Mouse (Mus musculus): ENCODE data around the gene Rasa2. TPM values are rescaled to one million over a fixed set of nuclear protein-coding genes. Genes with fewer than 3 reads are reported as not detected.
"Not testable (repeated sequence)": the region's sequence is repeated elsewhere in the genome, so short reads cannot be mapped to it uniquely, and the experiment has no call there.

Gene Rasa2
- total RNA-seq (2021), result 1 to 10 TPM; 5.5 to 6.0 TPM

GRCm38 (mm10) chr9:96631389-96632072, at the start of gene Rasa2:
Rasa2 (minus strand) TSS chr9:96631617.
- intact Hi-C loops (cut with DNase I), result loop anchor here (10.0 kb wide), 1 partner anchor 277 kb away; no protein-coding TSS in a partner anchor
- DNase-seq (ENCODE audit: low spot score), result peak; percentile 88

- DNase-seq (ENCODE audit: low spot score), result no peak
- intact Hi-C loops (cut with DNase I), result no loop called here
These were observed 47.2 kb upstream of the Rasa2 start for GRCm38 (mm10) chr9:96678611-96679010.

DNA sequence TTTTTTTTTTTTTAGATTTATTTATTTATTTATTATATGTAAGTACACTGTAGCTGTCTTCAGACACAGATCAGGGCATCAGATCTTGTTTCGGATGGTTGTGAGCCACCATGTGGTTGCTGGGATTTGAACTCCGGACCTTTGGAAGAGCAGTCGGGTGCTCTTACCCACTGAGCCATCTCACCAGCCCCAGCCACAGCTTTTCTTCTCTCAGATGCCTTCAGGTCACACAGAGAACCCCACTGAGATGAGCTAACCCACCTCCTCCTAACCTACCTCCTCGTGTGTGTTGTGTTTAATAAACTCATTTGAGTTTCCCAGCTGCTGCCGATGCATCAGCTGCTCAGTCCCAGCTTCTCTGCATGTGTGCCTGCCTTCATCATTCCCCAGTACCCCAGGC, 46.3 kb upstream of the Rasa2 start:
- not testable (repeated sequence) for DNase-seq (ENCODE audit: low spot score)
- intact Hi-C loops (cut with DNase I), result loop anchor here (2.0 kb wide), 1 partner anchor 81 kb away; no protein-coding TSS in a partner anchor

DNA sequence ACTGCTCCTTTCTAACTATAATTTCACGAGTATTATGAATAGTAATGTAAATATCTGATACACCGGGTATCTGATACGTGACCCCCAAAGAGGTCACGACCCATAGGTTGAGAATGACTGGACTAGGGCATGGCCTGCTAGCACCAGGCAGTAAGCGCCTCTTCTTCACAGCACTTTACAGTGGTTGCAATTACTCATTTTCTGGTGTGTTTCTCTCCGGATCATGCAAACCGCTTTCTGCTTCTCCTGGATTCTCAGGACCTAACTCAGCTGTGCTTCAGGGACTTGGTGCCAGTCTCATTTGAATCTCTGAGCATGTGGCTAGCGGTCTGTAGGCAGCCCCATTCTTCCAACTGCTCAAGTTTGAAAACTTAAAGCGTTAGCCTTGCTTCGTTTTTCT, 45.3 kb upstream of the Rasa2 start:
- DNase-seq (ENCODE audit: low spot score), result no peak
- intact Hi-C loops (cut with DNase I), result loop anchor here (2.0 kb wide), 1 partner anchor 82 kb away; no protein-coding TSS in a partner anchor

DNA sequence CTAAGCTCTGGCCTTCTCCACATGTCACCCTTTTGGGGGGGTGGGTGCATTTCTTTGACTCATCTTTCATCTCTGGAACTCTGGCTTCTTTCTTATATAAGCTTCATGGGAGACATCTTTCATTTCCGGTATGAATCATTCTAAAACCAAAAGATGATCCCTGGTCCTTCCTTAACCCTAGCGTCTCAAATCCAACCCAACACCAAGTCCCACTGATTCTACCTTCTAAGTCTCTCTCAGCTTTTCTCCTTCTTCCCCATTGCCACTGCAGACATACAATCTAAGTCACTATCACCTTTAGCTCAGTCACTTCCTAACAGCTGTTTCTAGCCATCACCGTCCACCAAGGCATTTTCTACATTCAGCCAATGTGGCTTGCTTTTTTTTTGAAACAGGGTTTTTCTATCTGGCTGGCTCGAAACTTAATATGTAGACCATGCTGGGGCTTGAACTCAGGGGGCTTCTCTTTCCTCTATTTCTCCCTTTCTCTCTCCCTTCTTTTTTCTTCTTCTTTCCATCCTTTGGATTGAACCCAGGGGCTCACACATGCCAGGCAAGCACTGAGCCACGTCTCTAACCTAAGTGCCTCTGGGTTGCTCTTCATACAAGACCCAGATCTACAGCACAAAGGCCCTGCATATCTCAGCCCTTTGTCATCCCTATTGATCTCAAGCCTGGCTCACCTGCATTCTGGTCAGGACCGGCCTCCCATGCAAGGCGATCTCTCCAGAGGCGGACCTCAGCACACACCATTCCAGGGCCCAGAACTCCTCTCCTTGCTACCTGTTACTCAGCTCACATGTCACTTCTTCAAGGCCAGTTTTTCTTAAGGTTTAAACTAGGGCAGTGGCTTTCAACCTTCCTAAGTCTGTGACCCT, 44.6 kb upstream of the Rasa2 start:
- no peak for DNase-seq (ENCODE audit: low spot score)
- intact Hi-C loops (cut with DNase I), result loop anchor here (2.0 kb wide), 1 partner anchor 83 kb away; no protein-coding TSS in a partner anchor

DNA sequence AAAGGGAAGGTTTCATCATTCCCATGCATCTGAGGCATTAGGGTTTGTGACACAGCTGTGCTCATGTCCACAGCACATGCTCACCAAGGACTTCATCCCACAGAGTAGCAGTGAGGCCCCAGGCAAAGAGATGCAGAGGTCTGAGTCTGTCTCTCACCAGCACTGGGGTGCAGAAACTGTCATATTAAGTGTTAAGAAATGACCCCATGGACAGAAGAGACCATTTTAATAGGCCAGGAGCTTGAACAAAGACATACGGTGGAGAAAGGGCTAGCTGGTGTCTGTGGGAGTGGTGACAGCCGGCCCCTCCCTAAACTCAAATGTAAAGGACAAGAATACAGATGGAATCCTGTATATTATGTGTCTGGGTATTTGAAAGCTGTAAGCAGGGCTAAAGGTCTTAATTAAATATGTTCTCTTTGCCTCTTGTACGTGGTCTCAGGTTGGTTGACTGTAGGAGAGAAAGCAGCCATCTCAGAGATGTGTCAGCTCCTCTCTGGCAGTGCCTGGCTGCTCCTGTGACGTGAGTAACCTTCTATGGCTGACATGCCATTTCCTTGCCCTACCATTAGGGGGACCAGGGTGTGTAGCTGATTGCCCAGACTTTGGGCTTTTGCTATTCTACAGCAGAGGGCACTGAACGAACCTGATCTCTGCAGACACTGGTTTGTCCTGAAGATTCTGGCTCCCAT, 43.8 kb upstream of the Rasa2 start:
- intact Hi-C loops (cut with DNase I), result no loop called here
- DNase-seq (ENCODE audit: low spot score), result no peak

GRCm38 (mm10) chr9:96674301-96674700, 42.9 kb upstream of the Rasa2 start:
- DNase-seq (ENCODE audit: low spot score), result no peak
- intact Hi-C loops (cut with DNase I), result loop anchor here (5.0 kb wide), 1 partner anchor 43 kb away; no protein-coding TSS in a partner anchor

GRCm38 (mm10) chr9:96672466-96672865, 41.0 kb upstream of the Rasa2 start:
- DNase-seq (ENCODE audit: low spot score), result no peak
- intact Hi-C loops (cut with DNase I), result loop anchor here (5.0 kb wide), 1 partner anchor 45 kb away; no protein-coding TSS in a partner anchor

DNA sequence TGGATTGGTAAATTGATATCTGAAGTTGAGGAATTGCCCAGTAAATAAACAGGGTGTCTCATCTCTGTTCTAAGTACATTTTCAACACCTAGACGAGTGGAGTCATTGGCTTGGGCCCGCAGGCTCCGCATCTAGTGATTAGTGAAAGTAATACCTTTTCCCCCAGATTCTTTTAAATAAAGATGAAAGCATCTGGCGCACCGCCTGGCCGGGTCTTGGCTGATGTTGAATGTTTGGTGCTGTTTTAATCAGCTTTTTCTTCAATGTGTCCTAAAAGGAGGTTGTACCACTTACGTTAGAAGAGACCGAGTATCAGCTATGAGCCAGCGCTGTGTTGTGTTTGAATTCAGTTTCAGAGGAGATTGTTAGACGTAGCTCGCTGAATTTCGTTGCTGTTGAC, 39.8 kb upstream of the Rasa2 start:
- DNase-seq (ENCODE audit: low spot score), result no peak
- intact Hi-C loops (cut with DNase I), result loop anchor here (5.0 kb wide), 1 partner anchor 46 kb away; no protein-coding TSS in a partner anchor

- DNase-seq (ENCODE audit: low spot score), result peak; percentile 90
- intact Hi-C loops (cut with DNase I), result loop anchor here (1.0 to 5.0 kb wide), 3 partner anchors 47 to 148 kb away; no protein-coding TSS in a partner anchor
These were observed 38.5 kb upstream of the Rasa2 start for GRCm38 (mm10) chr9:96669877-96670276.

GRCm38 (mm10) chr9:96668628-96669027, 37.2 kb upstream of the Rasa2 start:
- no peak for DNase-seq (ENCODE audit: low spot score)
- intact Hi-C loops (cut with DNase I), result loop anchor here (1.0 kb wide), 3 partner anchors 93 to 150 kb away; no protein-coding TSS in a partner anchor

DNA sequence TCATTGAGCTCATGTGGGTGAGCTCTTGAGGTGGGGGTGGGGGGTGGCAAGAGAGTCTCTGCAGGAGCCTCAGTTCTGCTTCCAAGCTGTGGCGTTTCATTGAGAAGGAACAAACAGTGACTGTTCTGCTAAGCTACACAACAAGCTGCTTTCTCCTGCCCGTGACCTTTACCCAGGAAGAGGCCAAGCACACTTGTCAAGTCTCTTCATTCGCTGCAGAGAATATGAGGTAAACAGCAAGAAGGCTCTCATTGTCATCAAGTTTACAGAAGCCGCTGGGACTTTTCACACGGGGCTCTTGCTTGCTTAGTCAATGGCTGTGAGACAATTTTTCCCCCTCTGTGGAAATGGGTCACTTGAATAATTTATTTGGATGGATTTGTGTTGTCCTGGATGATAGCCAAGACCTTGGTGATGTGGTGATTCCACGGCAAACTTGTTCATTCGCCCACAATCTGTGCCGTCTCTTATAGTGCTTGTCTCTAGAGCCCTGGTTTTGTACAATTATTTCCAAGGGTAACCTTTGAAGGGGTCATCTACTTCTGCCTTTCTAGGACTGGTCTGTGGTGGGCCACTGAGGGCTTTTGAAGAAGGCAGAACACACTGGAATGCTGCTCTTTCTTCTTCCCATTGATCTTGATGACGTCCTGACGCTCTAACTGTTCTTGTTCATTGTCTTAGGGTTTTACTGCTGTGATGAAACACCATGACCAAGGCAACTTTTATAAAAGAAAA, 29.3 kb upstream of the Rasa2 start:
- no peak for DNase-seq (ENCODE audit: low spot score)
- intact Hi-C loops (cut with DNase I), result no loop called here

GRCm38 (mm10) chr9:96659801-96660200, 28.4 kb upstream of the Rasa2 start:
- no peak for DNase-seq (ENCODE audit: low spot score)
- intact Hi-C loops (cut with DNase I), result no loop called here

GRCm38 (mm10) chr9:96653538-96653937, 22.1 kb upstream of the Rasa2 start:
- intact Hi-C loops (cut with DNase I), result loop anchor here (2.0 kb wide), 1 partner anchor 81 kb away; no protein-coding TSS in a partner anchor

DNA sequence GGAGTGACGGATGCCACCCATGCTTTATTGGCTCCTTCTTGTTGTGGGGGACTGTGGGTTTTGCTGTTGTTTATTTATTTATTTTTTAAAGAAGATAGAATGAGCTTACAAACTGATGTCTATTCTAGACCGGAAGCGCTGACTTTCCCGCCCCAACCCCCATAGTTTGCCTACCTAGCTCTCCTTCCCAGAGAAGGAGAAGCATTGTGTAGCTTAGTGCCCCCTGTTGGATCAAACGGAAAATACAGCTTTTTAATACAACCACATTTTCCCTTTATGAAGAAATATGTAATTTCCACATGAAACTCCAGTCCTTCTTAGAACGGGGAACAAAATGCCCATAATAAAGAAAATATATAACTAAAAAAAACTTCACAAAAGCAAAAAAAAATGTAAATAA, 21.3 kb upstream of the Rasa2 start:
- DNase-seq (ENCODE audit: low spot score), result no peak
- intact Hi-C loops (cut with DNase I), result loop anchor here (2.0 kb wide), 1 partner anchor 80 kb away; no protein-coding TSS in a partner anchor

More at GRCm38 (mm10) chr9:96653538-96653937, 22.1 kb upstream of the Rasa2 start:
- DNase-seq (ENCODE audit: low spot score), result no peak

DNA sequence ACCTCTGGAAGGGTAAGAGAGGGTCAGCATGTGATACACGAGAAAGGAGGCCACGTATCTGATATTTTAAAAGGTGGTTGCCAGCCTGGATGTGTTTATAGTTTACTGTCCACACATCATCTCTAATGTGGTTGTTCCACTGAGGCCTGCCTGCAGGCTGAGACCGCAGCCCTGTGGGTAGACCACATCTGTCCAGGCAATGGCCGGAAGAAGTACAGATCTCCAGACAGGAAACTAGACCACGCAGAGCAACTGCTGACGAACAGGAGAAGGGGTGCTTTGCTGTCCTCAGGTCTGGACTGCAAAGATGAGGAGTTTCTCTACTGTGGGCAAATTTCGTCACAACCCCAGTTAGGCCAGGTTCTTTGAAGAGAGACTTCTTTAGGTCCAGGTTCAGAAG, 19.4 kb upstream of the Rasa2 start:
- intact Hi-C loops (cut with DNase I), result no loop called here
- no peak for DNase-seq (ENCODE audit: low spot score)

GRCm38 (mm10) chr9:96649924-96650323, 18.5 kb upstream of the Rasa2 start:
- no peak for DNase-seq (ENCODE audit: low spot score)
- intact Hi-C loops (cut with DNase I), result no loop called here

DNA sequence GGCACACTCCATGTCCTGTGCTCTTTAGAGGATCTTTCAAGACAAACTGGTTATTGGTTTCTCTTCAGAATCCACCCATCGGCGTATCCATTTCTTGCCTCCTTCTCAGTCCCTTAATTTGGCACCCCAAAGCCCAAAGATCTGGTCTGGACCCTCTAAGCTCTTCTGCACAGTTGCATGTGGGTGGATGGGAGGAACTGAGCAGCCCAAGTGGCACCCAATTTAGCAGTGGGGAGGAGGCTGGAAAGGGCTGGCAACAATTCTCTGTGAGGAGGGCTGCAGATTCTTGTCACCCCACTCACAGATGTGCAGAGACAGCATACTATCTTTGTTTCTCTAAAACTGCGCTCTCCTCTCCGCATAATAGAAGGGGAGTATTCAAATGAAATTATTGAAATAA, 17.9 kb upstream of the Rasa2 start:
- intact Hi-C loops (cut with DNase I), result no loop called here
- DNase-seq (ENCODE audit: low spot score), result no peak

- intact Hi-C loops (cut with DNase I), result no loop called here
- DNase-seq (ENCODE audit: low spot score), result no peak
These were observed 15.4 kb upstream of the Rasa2 start for GRCm38 (mm10) chr9:96646668-96647295.
